Mouse (Mus musculus): ENCODE data around the gene Flnb. TPM values are rescaled to one million over a fixed set of nuclear protein-coding genes. Genes with fewer than 3 reads are reported as not detected.

Gene Flnb
- polyA plus RNA-seq, 1 experiment from 2014 or later = 22.7 TPM

- Histone ChIP-seq H3K4me3 (replicated peaks) (no peak overlapping the region), H3K27ac (replicated peaks) (peak overlapping the region; percentile 72), H3K36me3 (peaks cover 49% of the 10 kb centered on the region), H3K27me3 (no peaks in the 10 kb centered on the region), H3K9ac (no peak overlapping the region), H3K4me2 (replicated peaks) (no peak overlapping the region), H3K9me3 (replicated peaks) (no peaks in the 10 kb centered on the region), H3K4me1 (peaks cover 34% of the 10 kb centered on the region)
- 35% methylated on average over 11 of the region's 11 CpGs for WGBS
- peak; percentile 67 for ATAC-seq (ENCODE audit: insufficient number of reproducible peaks, low FRiP score, low TSS enrichment, low read depth)
Observed at GRCm38 (mm10) chr14:7900481-7901049, 82.8 kb downstream of the Flnb start.

- peaks cover 47% of the 10 kb centered on the region for H3K36me3 ChIP-seq
- H3K27ac ChIP-seq (replicated peaks) = no peak overlapping the region
- no peak overlapping the region for H3K4me3 ChIP-seq (replicated peaks)
- no peak for ATAC-seq (ENCODE audit: insufficient number of reproducible peaks, low FRiP score, low TSS enrichment, low read depth)
- WGBS = 70% methylated on average over 12 of the region's 12 CpGs
- no peak overlapping the region for H3K9ac ChIP-seq
- H3K9me3 ChIP-seq (replicated peaks) = no peaks in the 10 kb centered on the region
- no peaks in the 10 kb centered on the region for H3K27me3 ChIP-seq
- no peak overlapping the region for H3K4me2 ChIP-seq (replicated peaks)
- H3K4me1 ChIP-seq = peaks cover 35% of the 10 kb centered on the region
Observed at GRCm38 (mm10) chr14:7901484-7902240, 83.9 kb downstream of the Flnb start.

GRCm38 (mm10) chr14:7907058-7907457 lies 89.3 kb downstream of the Flnb start:
- Histone ChIP-seq H3K9me3 (replicated peaks) (no peaks in the 10 kb centered on the region), H3K27ac (replicated peaks) (0 out of 2 replicates have a peak overlapping the region, but pooled peaks have one; percentile 31), H3K9ac (no peak overlapping the region), H3K4me1 (0 out of 2 replicates have a peak, but pooled peaks cover 8% of the 10 kb centered on the region), H3K4me3 (replicated peaks) (no peak overlapping the region), H3K4me2 (replicated peaks) (no peak overlapping the region), H3K36me3 (peaks cover 61% of the 10 kb centered on the region), H3K27me3 (no peaks in the 10 kb centered on the region)
- WGBS = 79% methylated on average over 11 of the region's 11 CpGs
- no peak for ATAC-seq (ENCODE audit: insufficient number of reproducible peaks, low FRiP score, low TSS enrichment, low read depth)

- no peak overlapping the region for H3K4me3 ChIP-seq (replicated peaks)
- no peaks in the 10 kb centered on the region for H3K9me3 ChIP-seq (replicated peaks)
- no peak overlapping the region for H3K4me2 ChIP-seq (replicated peaks)
- no peaks in the 10 kb centered on the region for H3K27me3 ChIP-seq
- H3K9ac ChIP-seq = no peak overlapping the region
- peaks cover 15% of the 10 kb centered on the region; the same call in 1 of the 2 replicates for H3K4me1 ChIP-seq
- peaks cover 59% of the 10 kb centered on the region for H3K36me3 ChIP-seq
- ATAC-seq (ENCODE audit: insufficient number of reproducible peaks, low FRiP score, low TSS enrichment, low read depth) = no peak
- no peak overlapping the region for H3K27ac ChIP-seq (replicated peaks)
- WGBS = 51% methylated on average over 10 of the region's 10 CpGs
Observed at GRCm38 (mm10) chr14:7909472-7909871, 91.7 kb downstream of the Flnb start.

- Histone ChIP-seq H3K4me1 (peaks cover 11% of the 10 kb centered on the region; the same call in 1 of the 2 replicates), H3K4me2 (replicated peaks) (no peak overlapping the region), H3K27ac (replicated peaks) (no peak overlapping the region), H3K4me3 (replicated peaks) (no peak overlapping the region), H3K36me3 (peaks cover 66% of the 10 kb centered on the region), H3K9me3 (replicated peaks) (no peaks in the 10 kb centered on the region), H3K9ac (no peak overlapping the region), H3K27me3 (no peaks in the 10 kb centered on the region)
- ATAC-seq (ENCODE audit: insufficient number of reproducible peaks, low FRiP score, low TSS enrichment, low read depth) = 0 out of 2 replicates have a peak, but pooled peaks have one; percentile 9
- 68% methylated on average over 7 of the region's 7 CpGs for WGBS
Observed at GRCm38 (mm10) chr14:7913842-7914241, 96.1 kb downstream of the Flnb start.

GRCm38 (mm10) chr14:7914461-7914860 lies 96.7 kb downstream of the Flnb start:
- 66% methylated on average over 4 of the region's 4 CpGs for WGBS
- Histone ChIP-seq H3K4me2 (replicated peaks) (no peak overlapping the region), H3K4me3 (replicated peaks) (no peak overlapping the region), H3K27ac (replicated peaks) (no peak overlapping the region), H3K36me3 (peaks cover 70% of the 10 kb centered on the region), H3K27me3 (no peaks in the 10 kb centered on the region), H3K9ac (no peak overlapping the region), H3K4me1 (peaks cover 11% of the 10 kb centered on the region; the same call in 1 of the 2 replicates), H3K9me3 (replicated peaks) (no peaks in the 10 kb centered on the region)
- no peak for ATAC-seq (ENCODE audit: insufficient number of reproducible peaks, low FRiP score, low TSS enrichment, low read depth)

- Histone ChIP-seq H3K4me1 (no peaks in the 10 kb centered on the region), H3K4me2 (replicated peaks) (no peak overlapping the region), H3K4me3 (replicated peaks) (no peak overlapping the region), H3K27me3 (no peaks in the 10 kb centered on the region), H3K27ac (replicated peaks) (no peak overlapping the region), H3K9ac (no peak overlapping the region), H3K36me3 (peaks cover 84% of the 10 kb centered on the region), H3K9me3 (replicated peaks) (no peaks in the 10 kb centered on the region)
- no peak for ATAC-seq (ENCODE audit: insufficient number of reproducible peaks, low FRiP score, low TSS enrichment, low read depth)
- WGBS = 69% methylated on average over 6 of the region's 6 CpGs
Observed at GRCm38 (mm10) chr14:7918150-7918991, 100.6 kb downstream of the Flnb start.

GRCm38 (mm10) chr14:7919309-7919708 lies 101.6 kb downstream of the Flnb start:
- peaks cover 86% of the 10 kb centered on the region for H3K36me3 ChIP-seq
- H3K9ac ChIP-seq = no peak overlapping the region
- H3K4me3 ChIP-seq (replicated peaks) = no peak overlapping the region
- WGBS = 89% methylated on average over 5 of the region's 5 CpGs
- no peaks in the 10 kb centered on the region for H3K4me1 ChIP-seq
- H3K4me2 ChIP-seq (replicated peaks) = no peak overlapping the region
- no peaks in the 10 kb centered on the region for H3K9me3 ChIP-seq (replicated peaks)
- no peak overlapping the region for H3K27ac ChIP-seq (replicated peaks)
- H3K27me3 ChIP-seq = no peaks in the 10 kb centered on the region
- ATAC-seq (ENCODE audit: insufficient number of reproducible peaks, low FRiP score, low TSS enrichment, low read depth) = no peak

- no peak overlapping the region for H3K4me2 ChIP-seq (replicated peaks)
- peaks cover 85% of the 10 kb centered on the region for H3K36me3 ChIP-seq
- no peaks in the 10 kb centered on the region for H3K4me1 ChIP-seq
- no peaks in the 10 kb centered on the region for H3K9me3 ChIP-seq (replicated peaks)
- ATAC-seq (ENCODE audit: insufficient number of reproducible peaks, low FRiP score, low TSS enrichment, low read depth) = no peak
- H3K9ac ChIP-seq = no peak overlapping the region
- no peak overlapping the region for H3K27ac ChIP-seq (replicated peaks)
- no peaks in the 10 kb centered on the region for H3K27me3 ChIP-seq
- no peak overlapping the region for H3K4me3 ChIP-seq (replicated peaks)
- WGBS = 69% methylated on average over 4 of the region's 4 CpGs
Observed at GRCm38 (mm10) chr14:7919921-7920320, 102.2 kb downstream of the Flnb start.

- no peak overlapping the region for H3K9ac ChIP-seq
- H3K27me3 ChIP-seq = no peaks in the 10 kb centered on the region
- H3K9me3 ChIP-seq (replicated peaks) = no peaks in the 10 kb centered on the region
- H3K4me3 ChIP-seq (replicated peaks) = no peak overlapping the region
- no peak overlapping the region for H3K4me2 ChIP-seq (replicated peaks)
- no peaks in the 10 kb centered on the region for H3K4me1 ChIP-seq
- peaks cover 86% of the 10 kb centered on the region for H3K36me3 ChIP-seq
- no peak overlapping the region for H3K27ac ChIP-seq (replicated peaks)
- ATAC-seq (ENCODE audit: insufficient number of reproducible peaks, low FRiP score, low TSS enrichment, low read depth) = no peak
- WGBS = 88% methylated on average over 5 of the region's 5 CpGs
Observed at GRCm38 (mm10) chr14:7921459-7921858, 103.7 kb downstream of the Flnb start.

GRCm38 (mm10) chr14:7923635-7924034 lies 105.9 kb downstream of the Flnb start:
- ATAC-seq (ENCODE audit: insufficient number of reproducible peaks, low FRiP score, low TSS enrichment, low read depth) = no peak
- H3K4me3 ChIP-seq (replicated peaks) = no peak overlapping the region
- H3K9me3 ChIP-seq (replicated peaks) = no peaks in the 10 kb centered on the region
- H3K9ac ChIP-seq = no peak overlapping the region
- H3K27me3 ChIP-seq = no peaks in the 10 kb centered on the region
- no peak overlapping the region for H3K4me2 ChIP-seq (replicated peaks)
- H3K27ac ChIP-seq (replicated peaks) = no peak overlapping the region
- H3K36me3 ChIP-seq = peaks cover 78% of the 10 kb centered on the region
- no peaks in the 10 kb centered on the region for H3K4me1 ChIP-seq
